Mouse (Mus musculus) gastrocnemius, postnatal 14 days (tissue): Measurements from ENCODE around the gene Stk24. TPM values are rescaled to one million over a fixed set of nuclear protein-coding genes. Genes with fewer than 3 reads are reported as not detected.
A peak's percentile ranks its signal among the peaks of the same experiment; 100 is the strongest.

Experiments
- DNase-seq: peaks from one replicate; pipeline ENCODE4 v3.0.0; 2021; ENCODE audit warnings: mixed read lengths
- intact Hi-C: fragments of 180-260 bp; cut with DNase I; formaldehyde crosslinking; loops from one replicate; pipeline ENCODE4 v1.15.1; 2025; ENCODE audit warnings: low total_unique reads
- total RNA-seq, 2 experiments: library from RNA; stranded (reverse); gene quantifications; 2 replicates each; pipeline ENCODE4 v1.2.3; 2021

Gene Stk24
- total RNA-seq, 2 experiments from 2014 or later: 24.7 to 29.7 TPM

DNA sequence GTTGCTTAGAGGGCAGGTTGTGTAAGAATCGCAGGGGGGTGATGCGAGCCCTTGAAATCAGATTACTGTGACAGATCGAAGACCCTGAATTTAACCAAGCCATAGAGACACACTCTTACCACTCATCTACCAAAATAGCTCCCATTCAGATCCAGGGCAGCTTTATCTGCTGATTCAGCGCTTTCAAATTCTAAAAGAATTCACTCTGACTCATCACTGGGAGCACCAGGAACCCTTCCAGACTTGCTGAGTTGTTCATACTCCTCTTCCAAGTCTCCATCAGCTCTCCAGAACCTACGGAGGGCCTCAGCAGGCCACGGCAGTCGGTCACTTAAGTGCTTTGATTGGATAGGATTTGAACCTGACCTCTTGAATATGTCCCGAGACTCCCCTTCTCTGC lies 5.6 kb upstream of the Stk24 start:
- DNase-seq: peak; percentile 32
- intact Hi-C loops: loop anchor here (2.0 kb wide), 1 partner anchor 59 kb away; no protein-coding TSS in a partner anchor

DNA sequence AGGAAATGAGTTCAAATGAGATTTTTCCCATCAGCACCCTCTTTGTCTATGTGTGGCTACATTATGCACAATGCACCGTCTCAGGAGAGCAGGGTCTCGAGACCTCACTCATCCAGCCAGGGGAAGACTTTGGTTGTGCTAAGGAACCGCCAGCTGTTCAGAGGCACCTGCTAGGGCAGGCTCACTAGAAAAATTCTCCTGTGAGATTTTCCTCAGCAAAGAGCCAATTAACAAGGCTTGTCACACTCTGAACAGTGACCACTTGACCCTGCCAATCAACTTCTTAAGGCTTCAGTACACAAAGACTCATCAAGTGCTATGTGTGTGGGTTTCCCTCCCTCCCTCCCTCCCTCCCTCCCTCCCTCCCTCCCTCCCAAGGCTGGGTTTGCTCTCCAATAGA lies 4.0 kb upstream of the Stk24 start:
- DNase-seq: no peak
- intact Hi-C loops: loop anchor here (2.0 kb wide), 1 partner anchor 61 kb away; no protein-coding TSS in a partner anchor

DNA sequence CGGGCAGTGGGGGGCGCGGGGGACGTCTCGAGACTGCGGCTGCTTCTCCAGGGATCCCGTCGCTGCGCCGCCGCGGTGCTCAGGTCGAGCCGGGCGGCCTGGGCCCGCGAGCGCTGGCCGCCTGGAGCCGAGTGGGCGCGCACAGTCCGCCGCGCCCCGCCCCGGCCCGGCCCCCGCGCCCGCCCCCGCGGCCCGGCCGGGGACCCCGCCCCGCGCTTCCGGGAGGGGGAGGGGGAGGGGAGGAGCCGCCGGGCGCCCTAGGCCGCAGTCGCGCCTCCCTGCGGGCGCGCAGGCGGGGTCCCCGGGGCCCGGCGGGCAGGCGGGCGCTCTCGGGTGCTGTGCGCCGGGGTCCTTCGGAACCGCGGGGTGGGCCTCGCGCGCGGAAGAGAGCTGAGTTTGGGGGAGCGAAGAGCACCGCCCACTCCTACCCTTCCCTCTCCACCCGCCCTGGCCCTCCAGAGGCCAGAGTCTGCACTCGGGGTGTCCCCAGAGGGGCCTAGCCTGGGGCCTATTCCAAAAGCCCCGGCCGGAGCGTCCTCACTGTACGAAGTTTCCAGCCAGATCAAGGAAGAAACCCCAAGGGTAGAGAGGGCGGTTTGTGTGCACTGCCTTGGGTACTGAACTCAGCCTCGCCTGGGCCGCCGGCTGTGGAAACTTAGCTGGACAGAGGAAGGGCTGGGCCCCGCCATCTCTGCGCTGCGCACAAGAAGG lies 540 bp downstream of the Stk24 start:
- intact Hi-C loops: no loop called here
- DNase-seq: peak; percentile 84

DNA sequence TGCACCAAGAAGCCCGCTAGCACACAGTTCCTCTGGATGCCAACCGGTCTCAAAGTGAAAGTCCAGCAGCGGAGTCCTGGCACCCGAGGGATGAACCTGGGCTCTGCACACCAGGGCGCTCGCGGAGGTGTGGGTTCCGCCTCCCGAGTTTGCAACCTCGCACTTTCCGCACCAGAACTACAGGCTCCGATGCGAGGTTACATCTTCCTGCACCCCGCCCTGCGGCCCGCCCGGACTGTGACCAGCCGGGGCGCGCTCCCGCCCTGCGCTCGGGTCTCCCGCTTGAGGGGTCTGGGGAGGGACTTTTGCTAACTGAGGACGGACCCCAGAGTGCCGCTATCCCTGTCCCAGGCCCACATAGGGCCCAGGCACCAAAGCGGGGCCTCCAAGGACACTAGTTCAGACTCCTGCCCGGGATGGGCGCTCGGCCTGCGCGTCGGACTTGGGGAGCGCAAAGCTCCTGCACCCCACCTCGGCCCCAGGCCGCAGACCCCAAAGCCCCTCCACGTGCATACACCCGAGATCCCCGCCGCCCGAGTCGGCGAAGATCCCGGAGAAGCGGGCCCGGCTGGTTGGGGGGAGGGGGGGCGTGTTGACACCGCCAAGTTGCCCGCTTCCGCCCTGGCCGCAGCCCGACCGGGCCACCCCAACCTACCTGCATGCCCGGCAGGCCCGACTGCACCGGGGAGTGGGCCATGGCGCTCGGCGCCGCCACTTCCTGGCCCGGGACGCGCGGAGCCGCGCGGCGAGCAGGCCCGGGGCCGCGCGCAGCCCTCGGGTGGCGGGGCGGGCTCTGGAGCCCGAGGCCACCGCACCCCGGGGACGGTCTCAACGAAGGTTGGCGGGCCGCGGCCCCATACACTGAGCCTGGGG lies 1.3 kb downstream of the Stk24 start:
- DNase-seq: peak; percentile 54
- intact Hi-C loops: no loop called here

DNA sequence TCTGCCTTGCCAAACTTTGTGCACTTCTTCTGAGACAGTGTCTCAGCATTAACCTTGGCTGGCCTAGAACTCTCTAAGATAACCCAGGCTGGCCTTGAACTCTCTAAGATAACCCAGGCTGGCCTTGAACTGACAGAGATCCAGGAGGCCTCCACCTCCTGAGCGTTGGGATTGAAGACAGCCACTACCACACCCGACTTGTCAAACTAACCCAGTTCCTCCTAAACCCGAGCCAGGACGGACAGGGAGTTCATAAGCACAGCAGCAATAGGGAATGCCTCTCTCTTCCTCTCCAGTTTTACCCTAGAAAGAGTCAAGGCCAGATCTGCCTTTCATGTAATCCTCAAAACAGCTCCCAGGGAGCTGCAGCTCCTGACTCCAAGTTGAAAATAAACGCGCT lies 3.2 kb downstream of the Stk24 start:
- DNase-seq: no peak
- intact Hi-C loops: no loop called here

DNA sequence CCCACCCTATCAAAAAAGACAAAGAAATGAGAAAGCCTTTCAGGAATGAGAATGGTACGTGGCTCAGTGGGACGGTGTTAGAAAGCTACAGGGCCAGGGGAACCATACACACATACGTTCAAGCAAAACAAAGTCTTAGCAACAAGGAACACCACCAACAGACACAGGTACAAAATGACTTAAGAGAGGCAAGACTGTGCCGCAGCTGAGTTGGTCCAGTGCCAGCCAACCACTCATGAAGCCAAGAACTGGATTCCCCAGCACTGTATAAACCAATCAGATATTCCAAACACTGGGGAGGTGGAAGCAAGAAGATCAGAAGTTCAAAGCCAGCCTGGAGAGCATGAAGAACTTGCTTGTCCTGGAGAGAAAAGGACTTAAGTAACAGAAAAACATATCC lies 5.9 kb downstream of the Stk24 start:
- DNase-seq: no peak
- intact Hi-C loops: no loop called here

DNA sequence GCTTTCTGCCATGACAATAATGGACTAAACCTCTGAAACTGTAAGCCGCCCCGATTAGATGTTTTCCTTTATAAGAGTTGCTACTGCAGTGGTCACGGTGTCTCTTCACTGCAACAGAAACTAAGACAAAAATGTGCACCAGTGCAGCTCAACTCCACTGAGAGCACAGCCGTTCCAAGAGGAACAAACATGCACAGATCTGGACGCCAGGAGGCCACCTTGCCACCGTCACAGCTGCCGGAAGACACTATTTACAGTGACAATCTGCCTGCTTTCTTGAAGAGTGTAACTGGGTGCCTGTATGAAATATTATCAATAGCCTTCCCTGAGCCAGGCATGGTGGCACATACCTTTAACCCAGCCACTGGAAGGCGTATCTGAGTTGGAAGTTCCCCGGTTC lies 6.8 kb downstream of the Stk24 start:
- DNase-seq: no peak
- intact Hi-C loops: no loop called here

DNA sequence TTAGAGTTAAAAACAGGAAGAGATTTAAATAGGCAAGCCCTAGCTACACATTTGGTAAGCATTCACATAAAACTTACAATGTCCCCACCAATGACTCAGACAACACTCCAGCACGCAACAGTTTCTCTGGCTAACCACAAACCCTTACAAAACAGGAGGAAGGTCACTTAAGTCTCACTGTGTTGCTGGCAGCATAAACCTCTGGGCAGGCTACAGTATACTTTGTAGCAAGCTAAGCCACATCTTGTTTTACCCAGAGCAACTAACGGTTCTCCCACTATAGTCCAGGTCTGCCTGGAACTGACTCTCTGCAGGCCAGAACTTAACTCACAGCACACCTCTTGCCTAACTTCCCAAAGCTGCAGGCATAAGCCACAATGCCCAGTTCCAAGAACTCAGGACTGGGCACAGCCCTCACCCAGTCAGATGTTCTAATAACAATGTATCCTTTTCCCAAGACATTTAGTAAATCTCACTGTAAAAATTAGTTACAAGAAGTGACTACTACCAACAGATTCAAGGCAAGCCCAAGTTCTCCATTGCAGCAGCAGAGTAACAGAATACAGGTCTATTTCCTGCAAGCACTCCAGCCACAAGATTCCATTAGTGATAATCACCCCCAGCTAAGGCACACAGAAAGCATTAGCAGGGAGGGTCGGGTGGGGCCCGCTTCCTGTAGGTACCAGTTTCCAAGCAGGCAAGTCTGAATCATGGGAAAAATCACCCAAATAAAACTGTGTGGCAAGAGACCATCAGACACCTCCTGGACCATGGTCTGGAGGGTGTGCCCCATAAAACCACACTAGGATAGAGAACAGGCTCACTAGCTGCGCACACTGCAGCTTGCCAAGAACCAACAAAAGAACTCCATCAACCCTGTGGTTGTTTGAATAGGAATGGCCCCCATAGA lies 7.6 kb downstream of the Stk24 start:
- no peak for DNase-seq
- intact Hi-C loops: no loop called here

DNA sequence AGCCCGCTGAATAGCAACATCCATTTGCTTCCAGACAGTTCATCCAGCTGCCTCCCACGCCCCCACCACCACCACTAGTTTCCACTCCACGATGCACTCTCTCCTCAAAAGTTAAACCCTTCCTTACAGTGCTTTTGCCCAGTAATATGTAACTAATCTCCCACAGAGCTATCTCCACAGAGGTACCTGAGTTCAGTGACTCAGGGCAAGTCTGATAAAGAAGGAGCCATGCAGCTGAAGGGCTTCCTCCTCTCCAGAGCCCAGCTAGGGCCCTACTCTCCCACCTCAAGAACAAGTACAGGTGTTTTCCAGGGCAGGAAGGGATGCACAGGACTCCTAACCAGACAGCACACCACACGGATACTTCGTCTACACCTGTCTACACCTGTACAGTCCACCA lies 10.4 kb downstream of the Stk24 start:
- intact Hi-C loops: loop anchor here (10.0 kb wide), 1 partner anchor 65 kb away; no protein-coding TSS in a partner anchor
- DNase-seq: no peak

DNA sequence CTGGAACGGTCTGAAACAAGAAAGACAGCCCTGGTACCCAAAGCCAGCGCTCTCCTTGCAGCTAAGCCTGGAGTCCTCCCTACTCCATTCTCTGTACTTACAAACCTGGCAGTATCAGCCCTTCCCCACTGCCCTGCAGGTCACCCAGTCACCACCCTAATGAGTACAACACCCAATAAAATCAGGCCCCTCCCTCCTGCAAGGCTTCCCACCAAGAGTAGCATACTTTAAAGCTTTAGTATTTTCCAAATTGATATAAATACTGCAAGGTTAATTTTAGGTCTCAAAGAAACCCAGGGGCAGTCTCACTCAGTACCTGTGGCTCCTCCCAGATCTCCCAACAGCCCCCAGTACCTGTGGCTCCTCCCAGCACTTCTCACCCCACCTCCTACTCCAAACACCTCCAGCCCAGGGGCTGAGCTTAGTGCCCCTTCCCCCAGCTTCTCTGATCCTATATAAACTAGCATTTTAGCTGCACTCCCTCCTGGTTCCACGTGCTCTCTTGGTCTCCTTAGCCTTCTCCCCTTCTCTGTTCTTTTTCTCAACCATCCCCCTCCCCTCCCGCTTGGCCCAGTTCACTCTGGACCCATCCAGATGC lies 11.6 kb downstream of the Stk24 start:
- no peak for DNase-seq
- intact Hi-C loops: loop anchor here (10.0 kb wide), 1 partner anchor 63 kb away; no protein-coding TSS in a partner anchor

DNA sequence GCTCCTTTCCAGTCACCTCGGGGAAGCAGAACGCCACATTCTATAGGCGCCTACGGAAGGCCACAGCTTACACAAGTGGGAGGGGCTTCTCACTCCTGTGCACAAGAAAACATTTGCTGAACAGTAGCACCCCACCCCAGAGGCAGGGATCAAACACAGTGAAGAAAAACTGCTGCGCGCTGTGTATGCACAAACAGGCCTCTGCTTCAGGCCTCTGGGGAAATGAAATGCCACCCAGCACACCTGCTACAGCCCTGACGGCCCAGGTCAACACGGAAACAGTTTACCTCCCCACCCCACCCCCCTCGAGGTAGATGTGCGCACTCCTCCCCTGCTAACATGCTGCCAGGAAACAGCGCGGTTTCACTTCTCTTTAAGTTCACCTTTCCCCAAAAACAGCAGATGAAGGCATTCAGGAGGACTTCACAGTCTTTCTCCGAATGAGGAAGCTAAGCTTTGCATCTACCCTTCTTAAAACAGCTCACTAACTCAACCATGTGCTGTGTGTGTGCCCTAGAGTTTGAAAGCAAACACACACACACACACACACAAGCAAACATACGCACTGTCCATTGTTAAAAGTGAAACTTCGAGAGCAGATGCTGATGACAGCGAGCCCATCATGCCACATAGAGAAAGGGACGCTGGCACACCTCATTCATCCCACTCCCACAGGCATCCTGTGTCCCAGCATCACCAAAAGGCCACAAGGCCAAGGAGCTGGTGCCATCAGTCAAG lies 13.7 kb downstream of the Stk24 start:
- intact Hi-C loops: loop anchor here (10.0 kb wide), 1 partner anchor 61 kb away; no protein-coding TSS in a partner anchor
- DNase-seq: no peak

DNA sequence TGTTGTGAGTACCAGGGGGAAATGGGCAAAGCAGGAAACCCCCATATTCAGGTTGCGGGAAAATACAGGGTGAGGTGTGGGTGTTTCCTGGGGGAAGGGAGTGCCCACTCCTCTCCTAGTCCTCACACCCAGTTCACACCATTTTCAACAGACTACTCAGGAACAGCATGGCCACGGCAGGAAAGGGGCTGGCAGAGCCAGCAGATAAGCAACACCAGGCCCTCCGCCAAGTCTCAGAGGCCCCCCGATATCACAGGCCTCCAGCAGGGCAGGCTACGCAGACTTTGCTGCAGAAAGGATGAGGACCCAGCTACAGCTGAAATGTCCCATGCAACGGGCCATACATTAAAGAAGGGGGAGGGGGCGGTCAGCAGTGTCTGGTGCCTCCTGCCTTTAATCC lies 14.4 kb downstream of the Stk24 start:
- DNase-seq: no peak
- intact Hi-C loops: loop anchor here (10.0 kb wide), 1 partner anchor 61 kb away; no protein-coding TSS in a partner anchor

DNA sequence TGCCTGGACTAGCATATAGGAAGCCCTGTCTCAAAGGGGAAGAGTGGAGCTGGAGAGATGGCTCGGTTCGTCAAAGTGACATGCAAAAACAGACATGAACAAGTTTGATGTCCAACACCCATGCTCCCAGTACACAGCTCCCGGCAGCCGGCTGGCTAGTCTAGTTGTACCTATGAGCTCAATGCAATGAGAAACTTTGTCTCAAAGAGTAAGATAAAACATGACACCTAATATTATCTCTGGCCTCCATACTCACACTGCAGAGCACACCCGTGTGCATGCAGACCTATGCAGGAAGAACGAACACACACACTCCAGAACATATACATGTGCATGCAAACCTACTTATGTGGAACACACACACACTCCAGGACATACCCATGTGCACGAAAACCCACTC lies 15.5 kb downstream of the Stk24 start:
- no peak for DNase-seq
- intact Hi-C loops: loop anchor here (10.0 kb wide), 1 partner anchor 59 kb away; no protein-coding TSS in a partner anchor

DNA sequence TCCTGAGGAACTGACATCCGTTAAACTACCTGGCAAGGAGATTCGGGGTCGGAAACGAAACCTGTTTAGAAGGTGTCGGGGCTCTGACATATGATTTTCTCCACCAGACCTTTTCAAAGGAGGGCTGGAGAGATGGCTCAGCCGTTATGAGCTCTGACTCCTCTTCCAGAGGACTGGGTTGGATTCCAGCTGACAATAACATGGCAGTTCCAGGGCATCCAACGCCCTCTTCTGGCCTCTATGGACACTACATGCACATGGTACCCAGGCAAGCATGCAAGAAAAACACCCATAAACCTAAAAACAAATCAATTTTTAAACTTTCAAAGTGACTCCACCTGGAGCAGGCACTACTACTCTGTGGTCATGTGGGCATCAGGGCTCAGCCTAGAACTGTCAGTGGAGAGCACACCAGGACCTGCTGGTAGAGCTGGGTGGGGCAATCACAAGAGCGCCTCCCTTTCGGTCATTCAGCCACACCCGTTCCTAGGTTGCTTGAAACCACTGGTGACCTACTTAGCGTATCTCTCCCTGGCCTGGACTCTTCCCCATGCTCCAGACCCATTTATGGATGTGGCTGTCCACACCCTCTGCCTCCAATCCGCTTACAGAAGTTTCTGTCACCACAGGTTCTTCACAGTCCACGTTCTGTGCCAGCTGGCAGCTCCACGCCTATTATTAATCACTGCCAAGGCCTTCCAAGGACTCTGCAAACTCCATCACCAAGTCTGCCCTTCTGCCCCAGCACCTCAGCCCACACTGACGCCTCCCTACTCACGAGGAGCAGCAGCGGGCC lies 18.3 kb downstream of the Stk24 start:
- intact Hi-C loops: loop anchor here (10.0 kb wide), 1 partner anchor 57 kb away; no protein-coding TSS in a partner anchor

DNA sequence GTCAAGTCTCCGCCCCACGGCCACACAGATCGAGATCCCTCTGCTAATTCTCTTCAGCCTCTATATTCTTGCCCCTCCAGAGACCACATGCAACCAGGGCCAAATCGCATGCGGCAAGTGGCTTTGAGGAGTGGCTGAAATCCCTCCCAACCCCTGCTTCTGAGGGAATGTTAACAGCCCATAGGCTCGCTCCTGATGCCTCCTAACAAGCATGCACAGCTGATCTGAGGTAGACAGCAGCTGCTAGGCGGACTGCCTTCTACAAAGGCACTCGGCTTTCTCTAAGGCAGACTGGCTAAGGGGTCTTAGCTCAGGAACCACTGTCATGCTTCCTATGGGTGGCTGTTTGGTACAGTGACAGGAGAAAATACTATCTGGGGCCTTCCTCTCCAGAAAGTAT lies 20.0 kb downstream of the Stk24 start:
- intact Hi-C loops: loop anchor here (10.0 kb wide), 1 partner anchor 55 kb away; no protein-coding TSS in a partner anchor

More for the DNA sequence above, 18.3 kb downstream of the Stk24 start:
- peak; percentile 75 for DNase-seq

DNA sequence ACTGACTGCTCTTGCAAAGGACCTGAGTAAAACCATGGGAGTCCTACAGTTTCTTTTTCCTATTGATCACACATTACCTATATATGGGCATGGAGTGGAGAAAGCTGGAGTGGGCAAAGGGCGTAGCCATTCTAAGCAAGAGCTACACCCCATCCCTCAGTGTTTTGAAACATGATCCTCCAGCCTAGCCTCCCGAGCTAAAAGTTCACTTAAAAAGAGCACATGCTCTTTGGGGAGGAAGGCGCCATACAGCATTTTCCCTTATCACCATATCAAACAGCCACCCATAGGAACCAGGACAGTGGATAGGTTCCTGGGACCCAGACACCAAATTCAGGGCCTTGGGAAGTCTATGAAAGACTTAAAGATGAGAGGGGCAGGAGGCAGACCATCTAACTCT lies 20.8 kb downstream of the Stk24 start:
- DNase-seq: no peak
- intact Hi-C loops: no loop called here

More for the DNA sequence above, 20.0 kb downstream of the Stk24 start:
- no peak for DNase-seq

DNA sequence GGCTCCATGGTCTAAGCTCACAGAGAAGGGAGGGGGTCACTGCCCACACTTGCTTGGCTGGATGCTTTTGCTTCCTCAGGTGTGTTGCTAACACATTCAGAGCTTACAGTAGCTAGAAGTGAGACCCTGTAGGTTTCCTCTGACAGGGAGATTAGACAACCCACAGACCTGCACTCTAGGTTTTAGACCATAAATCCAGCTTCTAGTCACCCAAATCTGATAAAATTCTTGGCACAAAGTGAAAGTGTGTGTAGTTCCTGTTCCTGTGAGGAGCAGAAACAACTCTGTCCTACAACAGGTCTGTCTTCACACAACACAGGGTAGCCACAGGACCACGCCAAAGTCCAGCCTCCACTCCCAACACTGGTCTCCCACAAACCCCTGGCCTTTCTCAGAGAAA lies 21.5 kb downstream of the Stk24 start:
- intact Hi-C loops: no loop called here

More for the DNA sequence above, 21.5 kb downstream of the Stk24 start:
- DNase-seq: no peak
